Mouse (Mus musculus) cerebellum, adult 9-11 months (tissue): Measurements from ENCODE around the gene Ebna1bp2.

Experiments
- DNase-seq: peaks from one replicate; pipeline ENCODE4 v3.0.0; 2022

Gene Ebna1bp2

DNA sequence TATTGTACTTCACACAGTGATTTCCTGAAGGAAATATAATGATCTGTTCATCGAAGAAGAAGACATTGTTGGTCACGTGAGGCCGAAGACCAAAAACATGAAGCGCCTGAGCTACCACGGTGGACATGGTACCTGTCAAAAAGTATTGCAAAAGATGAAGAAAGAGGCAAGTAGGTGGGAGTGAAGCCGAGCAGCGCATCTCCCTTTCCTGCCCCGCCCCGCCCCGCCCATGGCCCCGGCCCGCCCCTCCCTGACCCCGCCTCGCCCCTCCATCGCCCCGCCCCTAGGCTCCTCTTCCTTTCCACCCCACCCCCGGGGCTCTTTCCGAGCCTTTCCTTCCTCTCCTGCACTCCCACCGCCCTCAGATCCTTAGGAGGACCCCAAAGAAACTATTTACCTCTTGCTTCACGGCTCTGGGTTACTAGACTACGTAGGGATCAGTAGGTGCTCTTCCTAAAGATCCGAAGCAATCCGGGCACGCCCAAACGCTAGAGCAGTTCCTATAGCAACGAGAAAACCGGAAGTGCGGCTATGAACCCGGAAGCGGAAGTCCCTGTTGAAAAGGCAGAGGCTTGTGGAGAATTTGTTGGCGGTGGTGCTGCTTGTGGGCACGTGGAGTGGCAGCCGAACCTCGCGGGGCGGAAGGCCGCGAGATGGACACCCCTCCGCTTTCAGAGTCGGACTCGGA is at the start of gene Ebna1bp2, which contains the start of gene Cfap57:
Gene Ebna1bp2, plus strand, starts transcription at position 521 of the 688 bp plus-strand sequence.
Gene Cfap57, minus strand, starts transcription at position 499 of the 688 bp plus-strand sequence.
- peak; percentile 93 for DNase-seq

DNA sequence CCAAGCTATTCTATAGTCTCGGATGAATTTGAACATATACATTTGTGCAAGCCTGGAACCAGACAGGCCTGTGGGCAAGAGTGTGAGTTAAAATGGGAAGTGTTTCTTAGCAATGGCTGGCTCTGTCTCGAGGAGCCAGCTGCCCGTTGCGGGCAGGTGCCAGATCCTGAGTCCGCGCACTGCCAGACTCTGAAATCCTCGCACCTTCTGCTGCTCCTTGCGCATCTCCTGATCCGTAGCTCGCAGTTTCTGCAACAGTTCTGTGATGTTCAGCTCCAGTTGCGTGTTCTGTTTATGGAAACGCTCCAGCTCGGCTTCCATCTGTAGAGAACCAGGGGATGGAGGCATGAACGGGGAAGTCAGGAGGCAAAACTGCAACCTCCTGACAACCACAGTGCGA is 49.2 kb upstream of the Ebna1bp2 start:
- no peak for DNase-seq

DNA sequence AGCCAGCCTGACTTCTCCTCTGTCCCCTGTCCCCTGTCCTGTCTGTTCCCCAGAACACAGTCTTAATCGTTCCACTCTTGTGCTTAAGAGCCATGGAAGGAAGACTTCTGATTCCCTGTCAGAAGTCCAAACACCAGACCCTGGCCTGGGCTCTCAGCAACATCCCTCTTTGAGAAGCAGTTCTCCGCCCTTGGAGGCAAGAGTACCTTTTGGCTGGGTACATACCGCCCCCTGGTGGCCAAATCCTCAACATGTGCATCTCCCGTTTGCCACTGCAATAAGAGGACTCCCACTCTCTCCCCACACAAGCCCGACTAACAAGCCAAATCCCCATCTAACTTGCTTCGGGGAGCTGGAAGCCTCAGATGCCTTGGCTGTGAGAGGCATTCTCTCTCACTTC is 44.5 kb upstream of the Ebna1bp2 start:
- DNase-seq: peak; percentile 32

GRCm38 (mm10) chr4:118579313-118579712 is 41.3 kb upstream of the Ebna1bp2 start:
- no peak for DNase-seq

- DNase-seq: no peak
These were observed 39.1 kb upstream of the Ebna1bp2 start for GRCm38 (mm10) chr4:118581508-118581907.

GRCm38 (mm10) chr4:118582629-118583028 is 38.0 kb upstream of the Ebna1bp2 start:
- DNase-seq: no peak

DNA sequence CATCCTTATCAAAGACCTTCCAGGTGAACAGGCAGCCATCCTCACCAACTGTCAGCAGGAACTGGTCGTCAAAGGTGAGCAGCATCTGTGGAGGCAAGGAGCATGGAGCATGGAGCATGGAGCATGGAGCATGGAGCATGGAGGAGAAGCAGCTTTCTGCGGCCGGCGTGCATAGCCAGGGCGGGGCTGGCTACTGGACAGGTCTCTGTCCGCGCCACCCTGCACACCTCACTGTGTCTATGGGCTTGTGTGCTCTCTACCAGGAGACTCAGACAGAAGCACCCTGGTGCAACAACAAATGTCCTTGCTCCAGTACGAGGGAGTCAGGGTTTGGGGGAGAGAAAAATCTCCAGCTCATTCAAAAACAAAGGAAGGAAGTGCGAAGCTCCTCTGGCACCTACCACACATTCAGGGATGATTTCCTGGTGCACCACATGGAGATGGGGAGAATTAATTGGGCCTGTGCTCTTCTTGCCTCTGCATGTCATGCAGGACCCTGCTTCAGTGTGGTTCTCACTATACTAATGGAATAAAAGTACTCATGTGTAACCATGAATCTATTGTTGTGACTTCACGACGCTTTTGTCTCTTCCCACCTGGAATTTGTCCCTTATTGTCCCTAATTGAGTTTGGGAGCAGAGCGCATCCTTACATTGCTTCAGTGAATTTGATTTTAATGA is 31.4 kb upstream of the Ebna1bp2 start:
- DNase-seq: no peak

DNA sequence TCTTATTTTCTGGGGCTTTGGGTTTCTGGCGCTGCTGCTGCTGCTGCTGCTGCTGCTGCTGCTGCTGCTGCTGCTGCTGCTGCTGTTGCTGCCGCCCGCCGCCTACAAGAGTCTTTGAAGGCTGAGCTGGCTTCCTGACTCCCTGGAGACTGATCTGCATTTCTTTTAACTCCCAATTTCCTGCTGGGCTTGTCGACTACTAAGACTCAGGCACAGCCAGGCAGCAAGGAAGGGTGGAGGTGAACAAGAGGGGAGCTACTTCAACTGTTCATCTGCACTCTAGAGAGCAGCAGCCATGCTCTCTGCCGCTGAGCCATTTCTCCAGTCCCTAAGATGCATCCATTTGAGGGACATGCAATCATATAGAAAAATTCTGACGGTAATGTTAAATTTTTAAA is 30.9 kb upstream of the Ebna1bp2 start:
- DNase-seq: no peak

DNA sequence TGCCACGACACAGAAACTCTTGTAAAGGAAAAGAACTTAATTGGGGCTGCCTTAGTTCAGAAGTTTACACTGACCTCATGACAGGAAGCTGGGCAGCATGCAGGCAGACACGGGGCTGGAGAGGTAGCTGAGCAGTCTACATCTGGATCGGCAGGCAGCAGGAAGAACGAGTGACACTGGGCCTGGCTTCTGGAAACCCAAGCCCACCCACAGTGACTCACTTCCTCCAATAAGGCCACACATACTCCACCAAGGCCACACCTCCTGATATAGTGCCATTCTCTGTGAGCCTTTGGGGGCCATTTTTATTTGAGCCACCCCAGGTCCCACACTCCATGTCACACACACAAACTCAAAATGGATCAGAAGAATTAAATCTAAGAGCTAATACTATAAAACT is 16.5 kb upstream of the Ebna1bp2 start:
- DNase-seq: no peak

DNA sequence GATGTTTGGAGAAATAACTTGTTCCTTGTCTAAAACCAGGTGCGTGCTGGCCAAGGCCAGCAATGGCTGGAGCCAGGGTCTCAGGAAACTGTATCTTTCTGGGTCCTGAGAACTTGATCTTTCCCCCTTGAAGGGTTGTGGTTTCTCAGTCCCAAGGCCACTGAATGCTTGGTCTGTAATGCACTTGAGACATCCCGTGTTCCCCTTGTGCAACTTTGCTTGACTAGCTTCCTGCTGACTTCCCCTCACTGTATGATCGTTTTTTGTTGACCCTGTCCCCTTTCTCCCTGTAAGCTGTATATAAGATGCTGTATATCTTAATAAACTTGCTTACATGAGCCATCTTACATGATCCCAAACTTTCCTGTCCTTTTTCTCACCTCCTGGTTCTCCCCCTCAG is 10.8 kb upstream of the Ebna1bp2 start:
- DNase-seq: no peak

DNA sequence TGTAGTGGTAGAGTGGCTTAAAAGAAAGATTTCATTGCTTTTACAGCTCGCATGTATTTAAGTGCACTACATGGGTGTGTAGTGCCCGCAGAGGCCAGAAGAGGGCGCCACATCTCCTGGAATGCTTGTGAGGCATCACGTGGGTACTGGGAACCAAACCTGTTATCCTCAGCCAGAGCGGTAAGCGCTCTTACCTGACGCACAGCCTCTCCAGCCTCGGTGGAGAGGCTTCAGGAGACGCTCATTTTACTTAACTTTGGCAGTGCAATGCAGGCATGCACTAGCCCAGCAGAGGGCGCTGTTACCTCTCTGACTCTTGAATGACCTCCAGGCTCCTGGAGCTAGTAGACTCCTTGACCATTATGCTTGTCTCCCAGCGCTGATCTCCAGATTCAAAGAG is 8.0 kb upstream of the Ebna1bp2 start:
- DNase-seq: no peak

DNA sequence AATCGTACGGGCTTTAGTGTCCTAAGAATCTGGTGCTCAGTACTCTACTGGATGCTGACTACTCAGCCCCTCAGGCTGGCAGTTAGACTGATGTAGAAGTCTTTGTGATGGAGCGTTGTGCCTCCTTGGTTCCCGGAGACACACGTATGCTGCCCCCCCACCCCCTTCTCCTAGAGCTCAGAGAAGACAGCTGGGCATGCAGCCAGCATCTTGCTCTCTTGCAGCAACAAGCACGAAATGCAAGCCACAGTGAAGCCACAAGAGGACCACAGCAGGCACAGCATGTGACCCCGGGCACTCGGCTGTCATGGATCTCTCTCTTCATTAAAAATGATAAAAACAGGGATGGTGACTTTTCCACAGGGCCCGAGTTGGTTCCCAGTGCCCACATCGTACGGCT is 5.2 kb upstream of the Ebna1bp2 start:
- DNase-seq: no peak

- no peak for DNase-seq
These were observed 345 bp downstream of the Ebna1bp2 start for GRCm38 (mm10) chr4:118620967-118621320.

GRCm38 (mm10) chr4:118621781-118622180 is 1.2 kb downstream of the Ebna1bp2 start:
- peak; percentile 18 for DNase-seq

GRCm38 (mm10) chr4:118630261-118630660 is 9.7 kb downstream of the Ebna1bp2 start:
- DNase-seq: no peak

GRCm38 (mm10) chr4:118642346-118643190 is 22.0 kb downstream of the Ebna1bp2 start:
- DNase-seq: no peak

- DNase-seq: no peak
These were observed 24.6 kb downstream of the Ebna1bp2 start for GRCm38 (mm10) chr4:118645234-118645633.

DNA sequence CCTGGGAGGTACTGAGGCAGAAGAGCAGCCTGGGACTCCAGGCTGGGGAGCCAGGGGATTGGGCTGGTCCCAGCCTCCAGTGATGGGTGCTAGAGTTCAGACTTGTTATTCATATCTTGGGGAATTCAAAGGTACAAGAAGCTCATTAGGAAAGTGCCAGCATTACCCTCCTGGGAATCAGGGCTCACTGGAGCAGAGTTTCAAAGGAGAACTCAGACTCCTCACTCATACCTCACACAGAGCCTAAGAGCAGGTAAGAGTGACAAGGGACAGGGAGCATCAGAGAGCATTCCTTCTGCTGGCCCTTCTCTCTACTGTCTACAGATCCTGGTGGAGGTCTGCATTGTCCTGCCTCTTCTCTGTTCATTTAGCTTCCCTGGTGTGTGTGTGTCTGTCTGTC is 38.1 kb downstream of the Ebna1bp2 start, which contains the start of gene Olfr62:
Gene Olfr62, plus strand, starts transcription at position 301 of the 400 bp plus-strand sequence.
- DNase-seq: no peak
